Mouse (Mus musculus): ENCODE results near the gene D230025D16Rik.
A peak's percentile ranks its signal among the peaks of the same experiment; 100 is the strongest.

The D230025D16Rik gene

DNA sequence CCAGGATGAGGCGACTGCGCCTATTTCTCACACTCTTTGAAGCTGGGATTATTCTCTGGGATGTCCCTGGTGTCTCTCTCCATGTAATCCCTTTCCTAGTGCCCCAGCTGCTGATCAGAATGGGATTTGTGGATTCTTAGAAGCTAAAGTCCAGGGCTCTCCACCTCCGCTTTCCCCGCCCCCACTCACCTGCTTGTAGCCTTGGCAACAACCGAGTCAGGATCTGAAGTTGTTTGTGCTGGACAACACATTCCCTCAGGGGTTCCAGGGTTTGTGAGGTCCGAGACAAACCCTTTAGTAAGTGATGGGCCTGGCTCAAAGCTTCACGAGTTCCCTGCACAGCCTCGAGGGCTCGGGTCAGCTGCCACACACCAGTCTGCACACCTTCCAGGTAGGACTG lies 69.8 kb downstream of the D230025D16Rik start:
- no peak for DNase-seq

DNA sequence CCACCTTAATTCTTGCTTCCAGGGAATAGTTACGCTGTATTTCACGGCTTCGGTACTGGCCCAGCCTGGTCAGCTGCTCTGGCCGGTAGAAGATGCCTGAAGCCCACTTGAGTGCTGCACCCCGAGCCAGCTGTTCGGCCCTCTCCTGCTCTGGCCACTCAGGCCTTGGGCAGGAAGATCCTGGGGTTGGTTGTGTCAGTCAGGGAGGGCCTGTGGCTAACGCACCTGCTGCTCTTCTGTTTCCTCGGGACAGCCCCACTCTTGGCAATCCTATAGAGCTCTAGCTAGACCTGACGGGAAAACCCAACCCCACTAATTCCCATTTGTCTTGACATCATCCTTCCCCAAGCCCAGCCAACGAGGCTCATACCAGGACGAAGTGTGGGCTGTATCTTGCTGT lies 70.3 kb downstream of the D230025D16Rik start:
- no peak for DNase-seq

DNA sequence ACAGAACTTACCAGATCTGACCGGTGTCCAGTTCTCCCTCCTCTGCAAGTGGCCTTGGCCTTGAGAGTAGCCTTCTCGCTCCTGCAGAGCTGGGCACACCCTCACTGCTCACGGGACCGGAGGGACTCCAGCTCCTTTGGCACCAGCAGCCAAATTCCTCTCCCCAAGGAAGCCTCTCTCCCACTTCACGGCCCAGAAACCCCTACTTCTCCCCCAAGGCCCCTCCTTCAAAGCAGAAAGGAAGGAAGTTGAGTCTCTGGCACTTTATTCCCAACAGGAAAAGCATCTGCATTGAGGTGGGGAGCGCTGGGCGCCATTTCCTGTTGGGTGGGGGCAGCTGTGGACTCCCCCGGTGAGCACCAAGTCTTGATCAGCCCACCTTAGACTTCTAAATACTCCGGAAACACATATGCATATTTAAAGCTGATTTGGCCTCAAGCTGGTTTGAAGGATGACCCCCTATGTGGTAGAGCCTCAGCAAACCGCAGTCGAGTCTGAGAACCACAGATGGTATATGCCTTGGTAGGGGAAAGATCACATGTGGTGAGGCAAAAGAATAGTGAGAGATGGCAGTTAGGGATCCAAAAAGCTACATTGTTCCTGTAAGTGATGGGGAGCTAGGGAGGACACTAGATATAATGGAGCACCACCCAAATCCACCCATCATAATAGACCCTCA lies 71.1 kb downstream of the D230025D16Rik start, which contains the start of gene Exoc3l:
Exoc3l (minus strand) TSS at position 207 of the 679 bp plus-strand sequence.
- DNase-seq, result no peak

DNA sequence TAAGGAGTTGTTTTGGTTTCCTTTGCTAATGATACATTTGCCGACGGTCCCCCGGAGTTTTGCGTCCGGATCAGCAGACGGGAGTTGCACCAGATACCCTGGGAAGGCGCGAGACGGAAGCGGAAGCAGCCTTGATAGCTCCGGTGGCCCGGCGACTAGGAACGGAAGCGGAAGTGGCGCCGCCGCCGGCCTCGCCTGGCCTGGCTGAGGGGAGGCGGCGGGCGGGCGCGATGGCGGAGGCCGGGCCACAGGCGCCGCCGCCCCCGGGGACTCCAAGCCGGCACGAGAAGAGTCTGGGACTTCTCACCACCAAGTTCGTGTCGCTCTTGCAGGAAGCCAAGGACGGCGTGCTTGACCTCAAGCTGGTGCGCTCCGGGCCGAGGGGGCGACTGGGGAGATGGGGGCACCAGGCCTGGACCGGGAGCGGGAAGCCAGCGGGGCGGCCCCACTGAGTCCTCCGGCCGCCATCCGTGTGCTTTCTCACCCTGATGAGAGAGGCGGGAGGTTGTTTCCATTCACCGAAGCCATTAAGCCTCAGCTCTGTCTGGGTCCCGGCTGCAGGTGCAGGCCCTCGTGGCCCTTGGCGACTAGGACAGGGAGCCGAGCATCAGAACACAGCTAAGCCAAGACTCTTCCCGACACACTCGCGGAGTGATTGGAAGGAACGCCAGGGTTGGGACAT lies 72.7 kb downstream of the D230025D16Rik start, which contains the start of gene E2f4:
E2f4 (plus strand) TSS at position 153 of the 682 bp plus-strand sequence.
- DNase-seq, result peak; percentile 95

DNA sequence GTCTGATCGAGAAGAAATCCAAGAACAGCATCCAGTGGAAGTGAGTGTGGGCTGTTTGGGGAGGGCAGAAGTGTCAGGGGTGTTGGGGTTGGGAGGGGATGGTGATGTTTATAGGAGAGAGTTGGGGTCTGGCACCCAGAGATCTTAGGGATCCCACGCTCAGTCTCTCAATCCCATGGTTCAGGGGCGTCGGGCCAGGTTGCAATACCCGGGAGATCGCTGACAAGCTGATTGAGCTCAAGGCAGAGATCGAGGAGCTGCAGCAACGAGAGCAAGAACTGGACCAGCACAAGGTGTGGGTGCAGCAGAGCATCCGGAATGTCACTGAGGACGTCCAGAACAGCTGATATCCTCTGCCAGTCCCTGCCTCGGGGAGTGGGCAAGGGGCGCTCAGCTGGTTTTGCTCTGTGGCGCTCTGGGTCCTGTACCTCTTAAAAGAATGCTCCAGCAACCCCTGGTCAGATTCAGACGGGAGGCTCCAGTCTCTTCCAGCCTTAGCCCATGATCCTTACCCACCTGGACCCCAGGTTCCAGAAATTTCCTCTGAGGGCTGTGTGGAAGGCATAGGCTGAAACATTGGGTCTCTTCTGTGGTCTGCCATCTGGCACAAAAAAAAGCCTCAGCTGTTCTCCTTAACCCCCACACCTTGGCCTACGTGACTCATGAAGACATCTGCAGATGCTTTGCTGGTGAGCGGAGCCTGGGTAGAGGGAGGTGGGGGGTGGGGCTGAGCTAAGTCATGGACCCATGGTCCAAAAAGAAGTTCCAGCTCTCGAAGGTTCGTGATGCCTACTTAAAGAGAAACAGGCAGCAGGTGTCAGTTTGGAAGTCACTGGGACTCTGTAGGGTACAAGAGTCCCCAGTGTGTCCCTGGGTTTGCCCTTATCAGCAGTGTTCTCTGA lies 73.7 kb downstream of the D230025D16Rik start:
- DNase-seq, result no peak

DNA sequence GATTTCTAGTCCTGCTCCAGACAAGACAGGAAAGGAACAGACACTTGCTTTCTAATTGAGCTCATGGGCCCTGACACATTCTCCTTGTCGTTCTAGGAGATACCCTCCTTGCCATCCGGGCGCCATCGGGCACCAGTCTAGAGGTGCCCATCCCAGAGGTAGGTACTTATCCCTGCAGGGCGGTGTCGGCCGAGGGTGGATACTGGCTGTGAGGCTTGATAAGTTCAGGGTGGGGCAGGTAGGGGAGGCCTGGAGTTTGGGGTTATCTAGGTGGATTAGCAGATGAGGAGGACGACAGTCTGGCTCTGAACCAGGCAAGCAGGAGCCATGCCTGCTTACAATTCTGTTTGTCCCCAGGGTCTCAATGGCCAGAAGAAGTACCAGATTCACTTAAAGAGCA lies 75.0 kb downstream of the D230025D16Rik start:
- DNase-seq, result no peak
